Mouse (Mus musculus) ES-Bruce4 (cell line): ENCODE data around the gene Kcnk15.

Experiments
- CTCF ChIP-seq: IDR thresholded peaks from one replicate; pipeline ENCODE4 v1.8.1; 2011; ENCODE audit warnings: low read depth, low read length
- POLR2A ChIP-seq: IDR thresholded peaks from one replicate; pipeline ENCODE4 v1.8.1; 2011; ENCODE audit warnings: low read length; ENCODE audit not compliant: insufficient read depth

- TF ChIP-seq POLR2A = no peak
- TF ChIP-seq CTCF = no peak
These were observed 49.6 kb upstream of the Kcnk15 start for GRCm38 (mm10) chr2:163803838-163804237.
